Mouse (Mus musculus): ENCODE data around the gene Gm20388.

The Gm20388 gene

GRCm38 (mm10) chr8:121877828-121878480 lies 1967.3 kb downstream of the Gm20388 start:
- DNase-seq (ENCODE audit: low read depth, low spot score) = no peak

DNA sequence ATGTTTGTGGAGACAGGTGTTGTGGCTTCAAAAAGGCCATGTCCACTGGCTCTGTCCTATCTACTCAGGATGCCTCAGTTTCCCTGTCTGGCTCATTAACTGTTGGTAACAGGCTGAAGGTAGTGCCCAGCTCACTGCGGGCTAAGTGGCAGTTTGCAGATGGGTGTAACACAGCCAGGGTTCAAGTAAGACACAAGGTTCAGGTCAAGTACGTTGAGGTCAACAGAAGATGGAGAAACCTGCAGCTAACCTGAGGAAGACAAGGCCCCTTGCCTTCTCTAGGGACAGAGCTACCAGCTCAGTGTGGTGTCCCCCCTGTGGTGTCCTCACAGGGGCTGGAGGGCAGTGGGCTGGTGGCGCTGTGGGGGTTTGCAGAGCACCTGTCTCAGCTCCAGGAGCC lies 1969.1 kb downstream of the Gm20388 start:
- no peak for DNase-seq (ENCODE audit: low read depth, low spot score)

- no peak for DNase-seq (ENCODE audit: low read depth, low spot score)
Observed at GRCm38 (mm10) chr8:121880818-121881217, 1970.2 kb downstream of the Gm20388 start.

GRCm38 (mm10) chr8:121881921-121882320 lies 1971.3 kb downstream of the Gm20388 start:
- no peak for DNase-seq (ENCODE audit: low read depth, low spot score)

DNA sequence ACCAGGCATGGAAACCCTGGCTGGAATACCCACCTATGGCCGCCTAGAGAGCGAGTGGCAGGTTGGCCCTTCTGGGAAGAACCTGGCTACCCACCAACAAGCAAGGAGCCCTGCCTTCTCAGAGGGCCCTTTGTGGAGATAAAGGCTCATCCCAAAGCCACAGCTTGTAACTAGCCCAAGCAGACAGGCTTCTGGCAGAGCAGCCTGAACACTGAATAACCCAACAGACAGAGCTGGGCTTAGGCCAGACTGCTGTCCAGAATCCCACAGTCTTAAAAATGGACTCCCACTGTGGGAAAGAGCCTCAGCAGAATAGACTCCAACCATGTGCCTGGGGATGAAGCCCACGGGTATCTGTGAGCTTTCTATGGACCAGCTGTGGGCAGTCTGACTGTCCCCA lies 1973.5 kb downstream of the Gm20388 start:
- no peak for DNase-seq (ENCODE audit: low read depth, low spot score)

DNA sequence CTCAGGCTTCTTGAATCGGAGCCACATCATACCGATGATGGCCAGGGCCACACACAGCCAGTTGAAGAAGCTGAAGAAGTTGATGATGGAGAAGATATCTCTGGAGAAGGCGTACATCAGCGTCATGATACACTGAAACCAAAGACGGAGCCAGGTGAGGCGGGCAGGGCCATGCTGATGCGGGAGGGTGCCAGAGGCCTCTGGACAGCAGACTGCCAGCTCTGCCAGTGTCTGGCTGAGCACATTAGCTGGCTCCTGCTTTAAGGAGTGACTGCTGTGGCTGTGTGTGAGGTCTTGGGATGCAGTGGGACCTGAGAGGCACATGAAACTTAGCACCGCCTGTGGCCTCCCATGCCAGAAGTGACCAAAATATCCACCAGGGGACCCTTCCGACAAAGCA lies 1974.4 kb downstream of the Gm20388 start:
- DNase-seq (ENCODE audit: low read depth, low spot score) = no peak

GRCm38 (mm10) chr8:121885433-121885832 lies 1974.8 kb downstream of the Gm20388 start:
- DNase-seq (ENCODE audit: low read depth, low spot score) = no peak

- DNase-seq (ENCODE audit: low read depth, low spot score) = no peak
Observed at GRCm38 (mm10) chr8:121887547-121887946, 1976.9 kb downstream of the Gm20388 start.

DNA sequence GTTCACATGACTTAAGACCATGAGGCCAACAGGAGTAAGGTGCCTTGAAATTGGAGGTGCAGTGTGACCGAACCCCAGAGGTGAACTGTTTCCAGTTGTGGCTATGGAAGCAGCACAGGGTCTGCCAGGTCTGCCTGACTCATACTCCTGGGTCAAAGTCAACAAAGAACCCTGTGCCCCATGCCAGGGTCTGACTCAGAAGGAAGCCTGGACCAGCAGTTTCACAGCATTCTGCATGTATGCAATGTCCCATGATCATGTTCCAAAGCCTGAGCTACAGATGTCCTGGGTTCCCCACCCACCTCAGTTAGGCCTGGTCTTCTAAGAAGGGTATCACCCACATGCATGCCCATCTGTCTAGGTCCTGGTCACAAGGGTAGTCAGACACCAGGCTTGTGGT lies 1978.7 kb downstream of the Gm20388 start:
- no peak for DNase-seq (ENCODE audit: low read depth, low spot score)

GRCm38 (mm10) chr8:121889810-121890785 lies 1979.5 kb downstream of the Gm20388 start:
- DNase-seq (ENCODE audit: low read depth, low spot score) = no peak

- DNase-seq (ENCODE audit: low read depth, low spot score) = no peak
Observed at GRCm38 (mm10) chr8:121892875-121893274, 1982.2 kb downstream of the Gm20388 start.

DNA sequence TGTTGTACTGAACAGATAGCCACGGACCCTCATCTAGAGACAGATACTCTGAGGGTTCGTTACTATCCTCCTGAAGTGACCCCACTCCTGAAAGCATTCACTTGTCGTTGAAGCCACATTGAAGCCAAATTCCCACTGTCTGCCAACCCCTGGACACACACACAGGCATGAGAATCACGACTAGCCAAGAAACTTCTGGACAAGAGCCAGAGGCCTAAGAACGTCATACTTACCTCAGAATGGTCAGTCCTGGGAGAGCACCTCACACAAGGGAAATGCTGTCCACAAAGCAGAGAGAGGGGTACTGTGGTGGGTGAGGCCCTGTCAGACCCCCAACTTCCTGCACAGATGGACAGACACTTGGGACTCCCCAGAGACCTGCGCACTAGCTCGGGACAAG lies 1985.3 kb downstream of the Gm20388 start:
- DNase-seq (ENCODE audit: low read depth, low spot score) = no peak

DNA sequence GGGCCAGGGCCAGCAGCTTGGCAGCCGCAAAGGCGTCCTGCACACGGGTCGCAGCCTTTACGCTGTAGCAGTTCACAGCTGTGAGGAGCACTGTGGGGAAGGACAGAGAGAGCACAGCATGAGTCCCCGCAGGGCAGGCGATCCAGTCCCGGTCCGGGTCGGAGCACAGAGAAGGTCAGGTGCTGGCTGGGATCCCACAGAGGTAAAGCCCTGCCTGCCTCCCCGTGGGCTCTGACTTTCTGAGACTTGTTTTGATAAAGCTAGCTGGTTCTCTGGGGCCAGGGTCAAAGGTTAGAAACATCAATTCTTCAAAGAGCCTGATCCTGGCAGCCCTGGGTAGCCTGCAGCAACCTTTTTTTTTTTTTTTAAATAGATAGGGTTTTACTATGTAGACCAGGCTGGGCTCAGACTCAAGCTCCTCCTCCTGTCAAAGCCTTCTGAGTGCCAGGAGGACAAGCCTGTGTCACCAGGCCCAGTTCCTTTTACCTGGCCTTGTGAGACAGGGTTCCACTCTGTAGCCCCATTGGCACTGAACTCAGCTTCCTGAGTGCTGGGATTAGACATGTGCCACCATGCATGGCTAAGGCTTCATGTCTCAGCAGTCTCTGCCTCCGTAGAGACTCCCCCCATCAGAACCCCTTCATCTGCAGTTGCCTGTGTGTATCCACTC lies 1986.0 kb downstream of the Gm20388 start:
- no peak for DNase-seq (ENCODE audit: low read depth, low spot score)

GRCm38 (mm10) chr8:121897205-121897604 lies 1986.6 kb downstream of the Gm20388 start:
- DNase-seq (ENCODE audit: low read depth, low spot score) = no peak

DNA sequence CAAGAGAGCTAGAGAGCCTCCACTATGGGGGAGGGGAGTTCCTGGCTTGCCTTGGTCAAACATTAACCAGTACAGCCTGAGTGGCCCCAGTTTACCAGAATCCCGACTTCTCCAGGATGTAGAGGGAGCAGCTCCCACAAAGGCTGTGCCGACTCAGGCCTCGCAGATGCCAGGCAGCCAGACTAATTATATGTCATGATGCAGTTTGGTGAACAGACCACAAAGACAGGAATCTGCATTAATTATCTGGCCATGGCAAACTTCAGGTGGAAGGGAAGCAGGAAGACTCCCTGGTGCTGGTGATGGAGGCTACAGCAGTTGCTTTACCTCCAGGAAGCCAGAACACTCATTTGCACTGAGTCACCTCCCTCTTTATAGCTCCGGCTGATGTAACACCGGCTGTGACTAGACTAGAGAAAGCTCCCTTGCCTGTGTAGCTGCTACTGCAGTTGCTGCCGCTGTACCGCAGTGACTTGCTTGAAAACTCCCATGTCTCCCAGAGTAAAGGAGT lies 1987.3 kb downstream of the Gm20388 start:
- no peak for DNase-seq (ENCODE audit: low read depth, low spot score)

DNA sequence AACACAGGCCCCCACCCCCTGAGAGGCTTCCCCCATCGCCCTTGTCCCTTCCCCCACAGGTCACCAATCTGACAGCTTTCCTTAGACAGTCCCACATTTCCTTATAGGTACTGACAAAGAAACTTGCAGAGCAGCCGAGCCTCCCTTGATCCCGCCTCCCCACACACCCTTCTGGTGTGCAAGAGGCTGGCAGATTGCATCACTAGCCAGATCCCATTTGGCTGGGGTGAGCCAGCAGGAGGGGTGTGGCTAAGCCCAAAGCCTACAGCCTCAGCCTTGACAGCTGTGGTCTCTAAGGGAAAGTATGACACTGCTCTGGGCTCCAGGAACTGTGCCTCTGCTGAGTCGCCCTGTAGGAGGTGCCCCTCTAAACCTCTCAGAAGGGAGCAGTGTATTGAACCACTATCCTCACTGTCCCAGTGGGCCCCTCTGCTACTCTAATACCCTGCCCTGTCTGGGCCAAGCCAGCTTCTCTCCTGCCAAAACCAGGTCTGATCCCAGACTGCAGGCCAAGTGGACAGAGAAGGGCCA lies 1987.8 kb downstream of the Gm20388 start:
- peak; percentile 42 for DNase-seq (ENCODE audit: low read depth, low spot score)

DNA sequence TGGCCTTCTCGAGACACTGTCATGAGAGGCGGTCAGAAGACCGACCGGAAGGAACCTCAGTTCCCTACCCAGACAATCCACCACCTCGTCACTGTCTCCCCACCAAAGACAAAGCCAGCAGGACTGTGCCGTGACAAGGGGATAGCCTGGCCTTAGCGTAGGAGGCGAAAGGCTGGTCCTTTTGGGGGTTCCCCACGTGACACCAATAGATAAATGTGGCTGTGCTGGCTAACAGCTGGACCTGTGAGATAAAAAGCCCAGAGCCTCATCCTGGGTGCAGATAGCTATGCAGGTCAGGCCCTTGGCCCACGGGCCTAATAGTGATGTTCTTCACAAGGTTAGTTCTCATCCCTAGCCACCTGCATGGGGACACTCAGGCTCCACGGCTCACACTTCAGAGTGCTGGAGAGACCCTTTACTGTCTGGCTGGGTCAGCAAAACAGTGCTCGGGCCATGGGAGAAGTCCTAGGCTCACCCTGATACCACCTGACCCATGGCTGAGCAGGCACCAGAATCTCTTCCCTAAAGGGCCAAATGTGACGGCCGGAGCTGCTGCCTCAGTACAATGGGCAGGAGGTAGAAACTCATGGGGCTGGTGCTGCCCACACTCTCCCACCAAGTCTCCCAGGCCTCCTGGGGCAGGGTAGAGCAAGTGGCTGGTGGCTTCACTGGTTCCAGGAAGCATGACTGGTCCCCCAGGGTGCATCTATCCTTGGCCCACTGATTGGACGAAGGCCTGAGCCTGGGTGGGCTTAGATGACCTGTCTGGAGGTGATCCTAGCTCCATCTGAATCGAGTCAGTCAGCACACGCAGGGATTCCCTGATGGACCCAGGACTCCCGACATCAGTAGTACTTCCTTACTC lies 1988.8 kb downstream of the Gm20388 start:
- no peak for DNase-seq (ENCODE audit: low read depth, low spot score)

GRCm38 (mm10) chr8:121901498-121902236 lies 1991.0 kb downstream of the Gm20388 start:
- DNase-seq (ENCODE audit: low read depth, low spot score) = no peak

DNA sequence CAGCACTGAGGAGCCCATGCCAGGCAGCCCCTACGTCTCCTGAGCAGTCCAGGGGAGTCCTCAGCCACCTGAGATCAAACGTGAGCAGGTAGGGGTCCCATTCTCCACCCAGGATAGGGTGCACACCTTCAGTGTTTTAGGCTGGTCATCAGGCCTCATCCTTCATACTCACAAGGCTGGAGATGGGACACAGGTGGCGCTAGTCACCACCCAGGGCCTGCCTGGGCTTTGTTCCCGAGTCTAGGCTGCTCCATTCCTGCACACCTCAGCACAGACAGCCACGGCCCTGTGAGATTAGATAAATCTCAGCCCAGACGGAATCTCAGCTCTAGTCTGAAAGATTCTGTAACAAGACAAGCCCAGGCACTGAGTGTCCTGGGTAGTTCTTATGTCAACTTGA lies 1993.3 kb downstream of the Gm20388 start:
- DNase-seq (ENCODE audit: low read depth, low spot score) = no peak

GRCm38 (mm10) chr8:121904999-121905398 lies 1994.4 kb downstream of the Gm20388 start:
- DNase-seq (ENCODE audit: low read depth, low spot score) = no peak

All from retina, adult 2 months (tissue).